Mouse (Mus musculus) lung, adult 2 months (tissue): ENCODE measurements around the gene Ccng2.

Experiments used
- CTCF ChIP-seq: fragments of 200-500 bp; IDR thresholded peaks from 2 replicates; pipeline ENCODE4 v1.5.1; 2011; ENCODE audit warnings: mild to moderate bottlenecking, low read length, control low read depth; ENCODE audit not compliant: insufficient read depth
- POLR2A ChIP-seq: fragments of 200-500 bp; IDR thresholded peaks from 2 replicates; pipeline ENCODE4 v1.6.1; 2011; ENCODE audit warnings: low read depth, mild to moderate bottlenecking, control low read depth, low read length, borderline replicate concordance; ENCODE audit errors: extremely low read depth

DNA sequence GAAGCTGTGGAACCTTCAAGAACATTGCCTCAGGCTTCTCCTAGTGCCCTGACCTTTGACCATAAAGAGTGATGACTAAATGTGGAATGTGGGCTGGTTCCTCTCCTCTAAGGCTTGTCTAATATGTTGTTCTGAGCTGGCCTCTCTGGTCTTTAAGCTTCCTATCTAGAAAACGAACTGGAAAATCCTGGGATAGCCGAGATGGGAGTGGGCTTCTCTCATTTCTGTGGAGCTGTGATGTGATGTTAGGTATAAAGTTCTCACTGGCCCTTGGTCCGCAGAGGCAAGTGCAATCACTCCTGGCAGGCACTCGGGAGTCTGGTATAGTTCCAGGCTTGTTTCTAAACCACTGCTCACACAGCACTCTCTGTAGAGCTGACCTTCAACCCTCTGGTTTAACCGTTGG, 29.3 kb downstream of the Ccng2 start:
- no peak for TF ChIP-seq CTCF
- no peak for TF ChIP-seq POLR2A
